Mouse (Mus musculus) liver, embryonic 14.5 days (tissue): Measurements from ENCODE around the gene Gm10181. TPM values are rescaled to one million over a fixed set of nuclear protein-coding genes. Genes with fewer than 3 reads are reported as not detected.
"Not testable (repeated sequence)": the region's sequence is repeated elsewhere in the genome, so short reads cannot be mapped to it uniquely, and the experiment has no call there.

Experiments
- ATAC-seq: fragments of 200-750 bp; cut with Nextera tagmentation; 2 replicates; pipeline ENCODE4 v1.8.0; 2017; ENCODE audit warnings: moderate number of reproducible peaks, mild to moderate bottlenecking, moderate library complexity; ENCODE audit not compliant: insufficient read depth
- DNase-seq, 3 experiments: peaks; one replicate each; pipeline ENCODE4 v3.0.0-alpha.2; 2012 to 2013; ENCODE audit warnings: low read depth in 3 of 3, low spot score in 3 of 3
- H3K27ac ChIP-seq: fragments of 300-500 bp; sonication (generic); 2 replicates; pipeline ENCODE4 v1.5.1; 2014; ENCODE audit warnings: moderate library complexity, mild to moderate bottlenecking, control low read depth, inconsistent platforms
- H3K27me3 ChIP-seq: fragments of 300-500 bp; sonication (generic); 2 replicates; pipeline ENCODE4 v1.6.1; 2014; ENCODE audit warnings: mild to moderate bottlenecking, low read length, moderate library complexity; ENCODE audit not compliant: control insufficient read depth, insufficient read depth
- H3K36me3 ChIP-seq: fragments of 300-500 bp; sonication (generic); replicated peaks from 2 replicates; pipeline ENCODE4 v1.6.1; 2014; ENCODE audit warnings: low read depth; ENCODE audit not compliant: control insufficient read depth, insufficient read depth
- H3K4me1 ChIP-seq, 2 experiments: fragments of 200-500 bp in 1 of 2; fragments of 300-500 bp in 1 of 2; sonication (generic) in 1 of 2; replicated peaks; 2 replicates each; pipeline ENCODE4 v1.6.1; 2012 to 2014; ENCODE audit warnings: antibody characterized with exemption in 1 of 2, inconsistent platforms in 1 of 2, low read length in 1 of 2; ENCODE audit not compliant: control insufficient read depth in 2 of 2, insufficient read depth in 2 of 2
- H3K4me2 ChIP-seq: fragments of 300-500 bp; sonication (generic); 2 replicates; pipeline ENCODE4 v1.6.1; 2014; ENCODE audit warnings: low read depth, mild to moderate bottlenecking, control low read depth, moderate library complexity
- H3K4me3 ChIP-seq, 2 experiments: fragments of 200-500 bp in 1 of 2; fragments of 300-500 bp in 1 of 2; sonication (generic) in 1 of 2; 2 replicates each; pipeline ENCODE4 v1.5.1; 2012 to 2014; ENCODE audit warnings: low read depth in 2 of 2, low read length in 2 of 2, mild to moderate bottlenecking in 2 of 2, control low read depth in 1 of 2, inconsistent platforms in 1 of 2, moderate library complexity in 1 of 2; ENCODE audit not compliant: insufficient read depth in 1 of 2
- H3K9ac ChIP-seq: fragments of 300-500 bp; sonication (generic); replicated peaks from 2 replicates; pipeline ENCODE4 v1.6.1; 2014; ENCODE audit warnings: mild to moderate bottlenecking, control low read depth, moderate library complexity
- H3K9me3 ChIP-seq: fragments of 300-500 bp; sonication (generic); 2 replicates; pipeline ENCODE4 v1.6.1; 2016; ENCODE audit warnings: low read length, mixed read lengths; ENCODE audit not compliant: control insufficient read depth
- CTCF ChIP-seq: IDR thresholded peaks from 2 replicates; pipeline ENCODE4 v1.5.1; 2016; ENCODE audit warnings: antibody characterized with exemption, low read depth, control low read depth
- EP300 ChIP-seq: IDR thresholded peaks from 2 replicates; pipeline ENCODE4 v1.6.1; 2016; ENCODE audit warnings: antibody characterized with exemption, low read depth
- WGBS: fragments of 180-500 bp; shearing (Covaris S2); extraction: QIAGEN DNeasy Blood & Tissue Kit; methylation state at CpG from one replicate; pipeline ENCODE4 v1.1.7; 2014; ENCODE audit not compliant: insufficient replicate concordance; 5-methylcytosine and 5-hydroxymethylcytosine counted together
- polyA plus RNA-seq, 2 experiments: library from polyadenylated mRNA; depleted of rRNA in 1 of 2; stranded (reverse) in 1 of 2; unstranded in 1 of 2; fragments of >200 nt; fragmentation: Nextera tagmentation in 1 of 2; extraction: Ambion mirVana in 1 of 2; gene quantifications; 2 replicates each; pipeline versions ENCODE4 v1.2.1 to v1.2.3; 2012 to 2014

Gm10181 gene
- polyA plus RNA-seq, 2 experiments: not detected

GRCm38 (mm10) chr9:25075977-25076376 is 13.2 kb upstream of the Gm10181 start:
- WGBS: 11% methylated on average over 3 of the region's 3 CpGs
- DNase-seq: no peak

GRCm38 (mm10) chr9:25076505-25076904 is 12.7 kb upstream of the Gm10181 start:
- Histone ChIP-seq H3K27ac (no peak overlapping the region), H3K36me3 (no peaks in the 10 kb centered on the region), H3K4me2 (no peak overlapping the region), H3K4me1 (peaks cover 0 to 2% of the 10 kb centered on the region in 2 experiments; a peak in 1 of 4 replicates), H3K4me3 (no peak overlapping the region), H3K27me3 (no peaks in the 10 kb centered on the region), H3K9me3 (no peaks in the 10 kb centered on the region), H3K9ac (no peak overlapping the region)
- TF ChIP-seq EP300: no peak
- TF ChIP-seq CTCF: no peak
- 53% methylated on average over 1 of the region's 1 CpGs for WGBS
- DNase-seq: no peak
- ATAC-seq: no peak

More at GRCm38 (mm10) chr9:25075977-25076376, 13.2 kb upstream of the Gm10181 start:
- Histone ChIP-seq H3K27ac (no peak overlapping the region), H3K27me3 (no peaks in the 10 kb centered on the region), H3K36me3 (no peaks in the 10 kb centered on the region), H3K4me1 (peaks cover 0 to 2% of the 10 kb centered on the region in 2 experiments; a peak in 1 of 4 replicates), H3K4me3 (no peak overlapping the region), H3K4me2 (no peak overlapping the region), H3K9me3 (no peaks in the 10 kb centered on the region), H3K9ac (no peak overlapping the region)
- TF ChIP-seq CTCF: no peak
- no peak for ATAC-seq

GRCm38 (mm10) chr9:25090853-25091252 is 1.6 kb downstream of the Gm10181 start:
- Histone ChIP-seq H3K4me3 (no peak overlapping the region), H3K4me2 (no peak overlapping the region), H3K9me3 (no peaks in the 10 kb centered on the region), H3K4me1 (no peaks in the 10 kb centered on the region), H3K9ac (no peak overlapping the region), H3K36me3 (no peaks in the 10 kb centered on the region), H3K27me3 (no peaks in the 10 kb centered on the region), H3K27ac (no peak overlapping the region)
- DNase-seq: no peak
- ATAC-seq: no peak
- 26% methylated on average over 1 of the region's 1 CpGs for WGBS
- no peak for TF ChIP-seq CTCF
- no peak for TF ChIP-seq EP300

- no peak for ATAC-seq
Measured at GRCm38 (mm10) chr9:25102881-25103280, 13.7 kb downstream of the Gm10181 start.

GRCm38 (mm10) chr9:25104638-25105037 is 15.4 kb downstream of the Gm10181 start:
- TF ChIP-seq EP300: no peak
- TF ChIP-seq CTCF: peak; percentile 84
- H3K9ac ChIP-seq: no peak overlapping the region
- H3K4me2 ChIP-seq: no peak overlapping the region
- ATAC-seq (peak; percentile 47; the same call in 1 of the 2 replicates), DNase-seq (peak; percentile 7 to 19 (median 15))
- no peaks in the 10 kb centered on the region for H3K4me1 ChIP-seq
- no peak overlapping the region for H3K27ac ChIP-seq
- H3K4me3 ChIP-seq: no peak overlapping the region
- no peaks in the 10 kb centered on the region for H3K27me3 ChIP-seq
- H3K9me3 ChIP-seq: no peaks in the 10 kb centered on the region
- peaks cover 24% of the 10 kb centered on the region for H3K36me3 ChIP-seq

More at GRCm38 (mm10) chr9:25102881-25103280, 13.7 kb downstream of the Gm10181 start:
- DNase-seq: no peak
- H3K4me2 ChIP-seq: no peak overlapping the region
- H3K27me3 ChIP-seq: no peaks in the 10 kb centered on the region
- TF ChIP-seq CTCF: no peak
- no peak for TF ChIP-seq EP300
- no peak overlapping the region for H3K4me3 ChIP-seq
- H3K9ac ChIP-seq: no peak overlapping the region
- H3K4me1 ChIP-seq: no peaks in the 10 kb centered on the region
- WGBS: 78% methylated on average over 1 of the region's 1 CpGs
- H3K27ac ChIP-seq: no peak overlapping the region
- H3K36me3 ChIP-seq: peaks cover 15% of the 10 kb centered on the region
- no peaks in the 10 kb centered on the region for H3K9me3 ChIP-seq

GRCm38 (mm10) chr9:25123590-25123989 is 34.4 kb downstream of the Gm10181 start:
- H3K9me3 ChIP-seq, H3K4me1 ChIP-seq, H3K27ac ChIP-seq, ATAC-seq, H3K36me3 ChIP-seq, H3K27me3 ChIP-seq, H3K4me2 ChIP-seq, H3K9ac ChIP-seq, H3K4me3 ChIP-seq, DNase-seq: not testable (repeated sequence)
- 77% methylated on average over 1 of the region's 1 CpGs for WGBS
